Mouse (Mus musculus) gastrocnemius, adult 2 months (tissue): ENCODE results near the gene Calm3. TPM values are rescaled to one million over a fixed set of nuclear protein-coding genes. Genes with fewer than 3 reads are reported as not detected.

Source experiments
- DNase-seq: peaks from one replicate; pipeline ENCODE4 v3.0.0; 2022
- H3K27ac ChIP-seq: fragments of 200-600 bp; 2 replicates; pipeline ENCODE4 v1.8.1; 2022; ENCODE audit warnings: mild to moderate bottlenecking
- H3K4me3 ChIP-seq: fragments of 200-600 bp; 2 replicates; pipeline ENCODE4 v1.8.1; 2022; ENCODE audit warnings: mild to moderate bottlenecking, moderate library complexity
- CTCF ChIP-seq: fragments of 200-600 bp; IDR thresholded peaks from 2 replicates; pipeline ENCODE4 v1.8.1; 2022; ENCODE audit warnings: antibody characterized with exemption, mild to moderate bottlenecking, moderate library complexity
- intact Hi-C: fragments of 180-260 bp; cut with DNase I; formaldehyde crosslinking; loops from one replicate; pipeline ENCODE4 v1.15.1; 2025
- total RNA-seq, 2 experiments: library from RNA; stranded (reverse); gene quantifications; 2 replicates each; pipeline ENCODE4 v1.2.3; 2021

The Calm3 gene
- total RNA-seq, 2 experiments from 2014 or later, result 290 to 400 TPM

- intact Hi-C loops, result no loop called here
- no peak for TF ChIP-seq CTCF
- no peak overlapping the region for H3K4me3 ChIP-seq
- peak overlapping the region; percentile 54 for H3K27ac ChIP-seq
- DNase-seq, result peak; percentile 40
Measured at GRCm38 (mm10) chr7:16918014-16918413, 5.9 kb downstream of the Calm3 start.

GRCm38 (mm10) chr7:16917447-16917846 is 6.5 kb downstream of the Calm3 start:
- DNase-seq, result peak; percentile 32
- intact Hi-C loops, result no loop called here
- Histone ChIP-seq H3K4me3 (no peak overlapping the region), H3K27ac (peak overlapping the region; percentile 54)
- TF ChIP-seq CTCF, result no peak

GRCm38 (mm10) chr7:16916342-16917265 is 7.3 kb downstream of the Calm3 start:
- TF ChIP-seq CTCF, result no peak
- no peak overlapping the region for H3K4me3 ChIP-seq
- DNase-seq, result peak; percentile 55
- intact Hi-C loops, result no loop called here
- peak overlapping the region; percentile 12; the same call in 1 of the 2 replicates for H3K27ac ChIP-seq

GRCm38 (mm10) chr7:16915461-16916340 is 8.2 kb downstream of the Calm3 start:
- TF ChIP-seq CTCF, result no peak
- Histone ChIP-seq H3K27ac (no peak overlapping the region), H3K4me3 (no peak overlapping the region)
- intact Hi-C loops, result loop anchor here (2.0 kb wide), 1 partner anchor 41 kb away; the partner anchor contains the start of gene Dact3
- peak; percentile 22 for DNase-seq

- peak; percentile 24 for DNase-seq
- intact Hi-C loops, result loop anchor here (2.0 kb wide), 1 partner anchor 40 kb away; the partner anchor contains the start of gene Dact3
- no peak for TF ChIP-seq CTCF
- no peak overlapping the region for H3K4me3 ChIP-seq
- peak overlapping the region; percentile 57; the same call in 1 of the 2 replicates for H3K27ac ChIP-seq
Measured at GRCm38 (mm10) chr7:16914453-16915343, 9.2 kb downstream of the Calm3 start.

- intact Hi-C loops, result loop anchor here (1.0 to 2.0 kb wide), 2 partner anchors 19 to 39 kb away; partner anchors contain the start of gene Dact3
- DNase-seq, result peak; percentile 81
- TF ChIP-seq CTCF, result peak; percentile 98; the same call in 1 of the 2 replicates
- peak overlapping the region; percentile 57; the same call in 1 of the 2 replicates for H3K27ac ChIP-seq
- no peak overlapping the region for H3K4me3 ChIP-seq
Measured at GRCm38 (mm10) chr7:16913806-16914452, 10.0 kb downstream of the Calm3 start.

GRCm38 (mm10) chr7:16912360-16912759 is 11.6 kb downstream of the Calm3 start:
- Histone ChIP-seq H3K27ac (peak overlapping the region; percentile 55), H3K4me3 (no peak overlapping the region)
- peak; percentile 66 for DNase-seq
- intact Hi-C loops, result no loop called here
- no peak for TF ChIP-seq CTCF

GRCm38 (mm10) chr7:16911904-16912303 is 12.0 kb downstream of the Calm3 start:
- Histone ChIP-seq H3K4me3 (no peak overlapping the region), H3K27ac (peak overlapping the region; percentile 55; the same call in 1 of the 2 replicates)
- no peak for TF ChIP-seq CTCF
- no peak for DNase-seq
- intact Hi-C loops, result no loop called here

GRCm38 (mm10) chr7:16909909-16910308 is 14.0 kb downstream of the Calm3 start:
- H3K4me3 ChIP-seq, result peak overlapping the region; percentile 57; the same call in 1 of the 2 replicates
- H3K27ac ChIP-seq, result peak overlapping the region; percentile 75
- intact Hi-C loops, result no loop called here
- TF ChIP-seq CTCF, result no peak
- DNase-seq, result peak; percentile 50

- no peak for TF ChIP-seq CTCF
- intact Hi-C loops, result no loop called here
- DNase-seq, result peak; percentile 57
- Histone ChIP-seq H3K4me3 (peak overlapping the region; percentile 57), H3K27ac (peak overlapping the region; percentile 75)
Measured at GRCm38 (mm10) chr7:16908859-16909258, 15.1 kb downstream of the Calm3 start.

GRCm38 (mm10) chr7:16908367-16908766 is 15.5 kb downstream of the Calm3 start:
- TF ChIP-seq CTCF, result no peak
- Histone ChIP-seq H3K4me3 (peak overlapping the region; percentile 57), H3K27ac (peak overlapping the region; percentile 75)
- DNase-seq, result no peak
- intact Hi-C loops, result no loop called here
